Mouse (Mus musculus): Measurements from ENCODE around the gene Mag.

- TF ChIP-seq EP300 (IDR thresholded peaks at IDR 0.05; ENCODE audit: low read depth), result no peak
- TF ChIP-seq CTCF (IDR thresholded peaks at IDR 0.05; ENCODE audit: low read depth), result peak; percentile 83
Measured at GRCm38 (mm10) chr7:30859635-30860402, 54.9 kb downstream of the Mag start.

All from liver, embryonic 14.5 days (tissue).